Mouse (Mus musculus) heart, embryonic 13.5 days (tissue): Measurements from ENCODE around the gene Grid2ip. TPM values are rescaled to one million over a fixed set of nuclear protein-coding genes. Genes with fewer than 3 reads are reported as not detected.

Experiments used
- ATAC-seq: fragments of 200-750 bp; cut with Nextera tagmentation; 2 replicates; pipeline ENCODE4 v1.8.0; 2017; ENCODE audit warnings: moderate TSS enrichment; ENCODE audit not compliant: insufficient number of reproducible peaks, low FRiP score, low TSS enrichment; ENCODE audit errors: extremely low read depth
- H3K27ac ChIP-seq: fragments of 300-500 bp; sonication (generic); replicated peaks from 2 replicates; pipeline ENCODE4 v1.5.1; 2015; ENCODE audit warnings: moderate library complexity, mild to moderate bottlenecking, inconsistent platforms
- H3K27me3 ChIP-seq: fragments of 300-500 bp; sonication (generic); replicated peaks from 2 replicates; pipeline ENCODE4 v1.6.1; 2015; ENCODE audit warnings: mild to moderate bottlenecking, inconsistent platforms
- H3K36me3 ChIP-seq: fragments of 300-500 bp; sonication (generic); 2 replicates; pipeline ENCODE4 v1.6.1; 2015; ENCODE audit warnings: mild to moderate bottlenecking, inconsistent platforms
- H3K4me1 ChIP-seq: fragments of 300-500 bp; sonication (generic); 2 replicates; pipeline ENCODE4 v1.6.1; 2015; ENCODE audit warnings: inconsistent platforms
- H3K4me2 ChIP-seq: fragments of 300-500 bp; sonication (generic); 2 replicates; pipeline ENCODE4 v1.6.1; 2015; ENCODE audit warnings: inconsistent platforms, mild to moderate bottlenecking, moderate library complexity
- H3K4me3 ChIP-seq: fragments of 300-500 bp; sonication (generic); 2 replicates; pipeline ENCODE4 v1.5.1; 2015; ENCODE audit warnings: moderate library complexity, mild to moderate bottlenecking, inconsistent platforms
- H3K9ac ChIP-seq: fragments of 300-500 bp; sonication (generic); 2 replicates; pipeline ENCODE4 v1.6.1; 2015; ENCODE audit warnings: inconsistent platforms, mild to moderate bottlenecking, moderate library complexity
- H3K9me3 ChIP-seq: fragments of 300-500 bp; sonication (generic); 2 replicates; pipeline ENCODE4 v1.6.1; 2016; ENCODE audit warnings: inconsistent platforms
- WGBS: fragments of 180-500 bp; shearing (Covaris S2); methylation state at CpG from one replicate; pipeline ENCODE4 v1.1.7; 2015; ENCODE audit warnings: mixed read lengths; 5-methylcytosine and 5-hydroxymethylcytosine counted together
- polyA plus RNA-seq: library from polyadenylated mRNA; unstranded; fragments of >200 nt; fragmentation: Nextera tagmentation; extraction: Ambion mirVana; gene quantifications from 2 replicates; pipeline ENCODE4 v1.2.1, GENCODE M21; 2015

Grid2ip gene
- 0.14 TPM in 1 of 2 replicates, not detected in the other for polyA plus RNA-seq

GRCm38 (mm10) chr5:143356686-143357388 is at the start of gene Grid2ip:
Gene Grid2ip, plus strand, starts transcription at chr5:143357338.
- Histone ChIP-seq H3K36me3 (no peaks in the 10 kb centered on the region), H3K4me1 (peaks cover 9% of the 10 kb centered on the region), H3K27ac (no peak within 1 kb of the TSS), H3K27me3 (peaks cover 54% of the 10 kb centered on the region), H3K4me2 (peak within 1 kb of the TSS; percentile 65), H3K4me3 (peak within 1 kb of the TSS; percentile 37), H3K9me3 (peaks cover 4% of the 10 kb centered on the region; the same call in 1 of the 2 replicates), H3K9ac (peak within 1 kb of the TSS; percentile 63)
- no peak for ATAC-seq
- 18% methylated on average over 17 of the region's 17 CpGs for WGBS

- H3K27ac ChIP-seq: no peak overlapping the region; the same call in 1 of the 2 replicates
- 74% methylated on average over 5 of the region's 5 CpGs for WGBS
- no peak for ATAC-seq
These were observed 48.3 kb upstream of the Grid2ip start for GRCm38 (mm10) chr5:143308825-143309224.

DNA sequence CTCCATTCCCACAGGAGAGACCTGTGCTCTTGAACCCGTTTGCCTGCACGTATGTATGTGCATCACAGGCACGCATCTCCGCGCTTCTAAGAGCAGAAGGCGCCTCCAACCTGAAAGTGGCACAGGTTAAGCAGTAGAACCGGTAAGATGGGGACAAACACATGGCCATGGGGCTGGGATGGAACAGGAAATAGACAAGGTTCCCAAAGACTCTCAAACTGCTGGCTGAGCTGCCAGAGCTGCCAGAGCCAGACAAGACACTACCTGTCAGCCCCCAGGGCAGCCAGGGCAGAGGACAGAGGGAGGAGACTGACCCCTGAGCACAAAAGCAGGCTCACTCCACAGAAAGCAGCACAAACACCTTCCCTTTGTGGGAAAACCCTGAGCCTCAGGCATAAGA is 47.2 kb upstream of the Grid2ip start:
- no peaks in the 10 kb centered on the region for H3K9me3 ChIP-seq
- no peak for ATAC-seq
- no peak overlapping the region for H3K27ac ChIP-seq
- H3K27me3 ChIP-seq: no peaks in the 10 kb centered on the region
- WGBS: 96% methylated on average over 7 of the region's 7 CpGs
- no peak overlapping the region for H3K4me2 ChIP-seq
- H3K36me3 ChIP-seq: peaks cover 89% of the 10 kb centered on the region
- H3K4me1 ChIP-seq: peaks cover 23% of the 10 kb centered on the region
- no peak overlapping the region for H3K4me3 ChIP-seq
- no peak overlapping the region for H3K9ac ChIP-seq

More at GRCm38 (mm10) chr5:143308825-143309224, 48.3 kb upstream of the Grid2ip start:
- peaks cover 98% of the 10 kb centered on the region for H3K36me3 ChIP-seq
- H3K4me2 ChIP-seq: no peak overlapping the region
- no peaks in the 10 kb centered on the region for H3K27me3 ChIP-seq
- H3K4me1 ChIP-seq: peaks cover 19% of the 10 kb centered on the region
- no peak overlapping the region for H3K9ac ChIP-seq
- H3K4me3 ChIP-seq: no peak overlapping the region
- no peaks in the 10 kb centered on the region for H3K9me3 ChIP-seq

DNA sequence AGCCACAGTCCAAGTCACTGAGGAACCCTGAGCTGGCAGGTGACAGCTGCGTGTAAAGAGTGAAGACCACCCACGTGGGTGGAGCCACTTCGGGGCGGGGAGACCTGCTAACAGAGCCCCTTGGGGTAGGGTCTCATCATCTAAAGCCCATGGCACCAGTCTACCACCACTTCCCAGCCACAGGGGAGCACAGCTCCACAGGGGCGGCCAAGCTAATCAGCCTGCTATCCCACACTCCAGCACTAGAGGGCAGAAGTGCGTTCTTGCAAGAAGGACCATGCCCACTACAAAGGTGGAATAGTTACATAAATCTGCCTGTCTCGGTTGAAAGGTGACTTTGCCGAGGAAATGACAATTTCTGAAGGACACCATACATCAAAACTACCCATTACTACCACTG is 45.3 kb upstream of the Grid2ip start:
- WGBS: 64% methylated on average over 8 of the region's 8 CpGs
- peaks cover 80% of the 10 kb centered on the region for H3K36me3 ChIP-seq
- no peak for ATAC-seq
- H3K4me1 ChIP-seq: peaks cover 25% of the 10 kb centered on the region
- no peak overlapping the region for H3K4me2 ChIP-seq
- H3K9me3 ChIP-seq: no peaks in the 10 kb centered on the region
- H3K4me3 ChIP-seq: no peak overlapping the region
- H3K27ac ChIP-seq: no peak overlapping the region
- H3K9ac ChIP-seq: no peak overlapping the region
- H3K27me3 ChIP-seq: no peaks in the 10 kb centered on the region

DNA sequence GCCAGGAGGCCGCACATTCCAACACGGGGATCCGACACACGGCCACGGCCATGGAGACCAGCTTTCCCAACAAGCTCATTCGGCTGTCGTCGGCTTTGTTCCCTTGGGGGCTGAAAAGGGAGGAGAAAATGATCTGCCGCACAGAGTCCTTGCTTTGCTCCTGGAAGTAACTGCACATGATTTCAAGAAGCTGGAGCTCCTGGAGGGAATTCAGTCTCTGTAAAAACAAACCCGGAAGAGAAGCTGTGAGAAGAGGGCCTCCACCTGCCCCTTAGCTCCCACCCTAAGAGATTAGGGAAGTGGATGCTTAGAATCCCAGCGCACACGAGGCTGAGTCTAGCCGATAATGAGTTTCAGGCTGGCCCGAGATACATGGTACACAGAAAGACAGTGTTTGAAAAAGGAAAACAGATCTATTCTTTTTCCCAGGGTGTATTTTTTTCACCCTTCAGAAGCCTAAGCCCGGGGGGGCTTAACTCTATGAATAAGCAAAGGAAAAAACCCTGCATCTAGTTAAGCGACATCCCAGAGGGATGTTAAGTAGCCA is 42.9 kb upstream of the Grid2ip start:
- Histone ChIP-seq H3K4me2 (peak overlapping the region; percentile 80), H3K9me3 (no peaks in the 10 kb centered on the region), H3K36me3 (peaks cover 80% of the 10 kb centered on the region), H3K4me1 (peaks cover 19% of the 10 kb centered on the region), H3K27ac (peak overlapping the region; percentile 93), H3K4me3 (peak overlapping the region; percentile 90), H3K27me3 (no peaks in the 10 kb centered on the region), H3K9ac (peak overlapping the region; percentile 96)
- 2% methylated on average over 16 of the region's 16 CpGs for WGBS
- ATAC-seq: no peak

DNA sequence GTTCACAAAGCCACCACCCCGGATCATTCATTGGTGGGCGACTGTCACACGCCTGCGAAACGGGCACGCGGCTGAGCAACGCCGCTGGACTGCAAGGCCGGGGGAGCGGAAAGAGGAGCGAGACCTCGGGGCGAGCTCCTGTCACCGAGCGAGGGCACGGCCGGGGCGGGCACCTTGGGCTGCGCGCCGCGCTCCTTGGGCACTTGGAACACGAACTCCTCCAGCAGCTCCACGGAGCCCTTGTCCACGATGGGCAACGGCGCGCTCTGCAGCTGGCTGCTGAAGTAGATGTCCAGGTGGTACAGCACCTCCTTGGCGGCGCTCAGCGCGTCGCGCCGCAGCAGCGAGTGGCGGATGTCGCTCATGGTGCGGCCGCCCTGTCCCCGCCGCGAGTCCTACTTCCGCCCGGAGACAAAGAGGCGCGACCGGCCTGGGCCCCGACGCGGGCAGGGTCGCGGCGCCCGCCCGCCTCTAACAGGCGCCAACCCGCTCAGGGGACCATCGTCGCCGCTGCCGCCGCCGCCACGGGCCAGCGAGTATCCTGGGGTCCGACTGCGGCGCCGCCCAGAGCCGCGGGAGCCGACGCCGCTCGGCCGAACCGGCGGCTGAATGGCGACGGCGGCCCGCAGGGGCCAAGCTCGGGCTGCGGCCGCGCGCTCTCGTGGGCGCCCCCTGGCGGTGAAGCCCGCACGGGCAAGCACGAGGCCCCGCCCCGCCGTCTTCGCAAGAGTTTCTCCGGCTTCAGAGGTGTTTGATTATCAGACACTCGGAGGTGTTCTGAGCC is 42.2 kb upstream of the Grid2ip start, which contains the start of gene E130309D02Rik:
Gene E130309D02Rik (minus strand): TSS at position 631 of the 784 bp plus-strand sequence.
- H3K4me3 ChIP-seq: peak within 1 kb of the TSS; percentile 90
- ATAC-seq: peak; percentile 77
- peak within 1 kb of the TSS; percentile 93 for H3K27ac ChIP-seq
- peaks cover 80% of the 10 kb centered on the region for H3K36me3 ChIP-seq
- H3K9me3 ChIP-seq: no peaks in the 10 kb centered on the region
- no peaks in the 10 kb centered on the region for H3K27me3 ChIP-seq
- H3K4me2 ChIP-seq: peak within 1 kb of the TSS; percentile 80
- under 1% methylated on average over 95 of the region's 101 CpGs for WGBS
- peaks cover 18% of the 10 kb centered on the region for H3K4me1 ChIP-seq
- H3K9ac ChIP-seq: peak within 1 kb of the TSS; percentile 96

DNA sequence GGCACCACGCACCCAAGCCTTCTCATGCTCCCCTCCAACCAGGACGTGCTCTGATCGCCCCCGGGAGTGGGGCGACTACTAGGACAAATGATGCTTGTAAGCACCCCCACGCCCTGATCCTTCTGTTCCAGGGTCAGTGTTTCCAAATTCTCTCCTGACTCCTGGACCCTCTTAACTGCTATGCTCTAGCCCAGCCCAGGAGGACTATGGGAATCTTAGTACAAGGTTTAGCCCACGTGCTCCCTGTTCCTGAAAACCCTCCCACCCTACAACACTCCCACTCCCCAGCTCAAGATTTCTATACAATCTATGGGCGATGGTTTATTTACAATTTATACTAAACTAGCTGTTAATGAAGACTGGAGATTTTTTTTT is 41.6 kb upstream of the Grid2ip start:
- no peaks in the 10 kb centered on the region for H3K9me3 ChIP-seq
- ATAC-seq: no peak
- H3K4me3 ChIP-seq: peak overlapping the region; percentile 90
- 15% methylated on average over 8 of the region's 8 CpGs for WGBS
- H3K27ac ChIP-seq: no peak overlapping the region
- no peaks in the 10 kb centered on the region for H3K27me3 ChIP-seq
- H3K9ac ChIP-seq: peak overlapping the region; percentile 96
- H3K4me2 ChIP-seq: peak overlapping the region; percentile 80
- peaks cover 18% of the 10 kb centered on the region for H3K4me1 ChIP-seq
- H3K36me3 ChIP-seq: peaks cover 80% of the 10 kb centered on the region

DNA sequence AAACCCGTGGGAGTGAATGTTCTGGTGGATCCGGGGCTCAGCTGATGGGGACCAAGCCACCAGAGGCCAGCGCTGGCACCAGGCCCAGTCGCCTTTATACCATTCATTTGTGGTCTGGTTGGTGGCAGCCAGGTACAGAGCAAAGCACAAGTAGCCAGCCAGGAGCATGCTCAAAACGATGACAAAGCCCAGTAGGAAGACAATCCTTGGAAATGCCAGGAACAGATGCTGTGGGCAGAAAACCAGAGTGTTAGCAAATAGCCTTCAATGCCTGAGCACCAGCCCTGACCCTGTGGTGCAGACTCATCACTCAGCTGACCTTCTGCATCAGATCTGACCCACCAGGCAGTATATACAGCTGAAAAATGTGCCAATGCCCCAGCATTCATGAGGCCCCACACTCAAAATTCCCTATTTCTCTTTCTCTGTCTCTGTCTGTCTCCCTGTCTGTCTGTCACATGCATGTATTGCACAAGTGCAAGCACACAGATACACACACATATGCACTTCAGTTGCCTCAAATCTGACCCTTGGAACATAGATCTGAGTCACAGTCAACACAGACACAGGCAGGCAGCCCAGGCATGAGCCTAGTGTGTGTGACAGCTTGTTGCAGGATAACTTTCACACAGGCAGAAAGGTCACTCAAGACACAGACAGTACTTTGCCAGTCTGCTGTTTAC is 40.4 kb upstream of the Grid2ip start:
- no peaks in the 10 kb centered on the region for H3K9me3 ChIP-seq
- H3K36me3 ChIP-seq: peaks cover 80% of the 10 kb centered on the region
- no peak for ATAC-seq
- H3K9ac ChIP-seq: no peak overlapping the region
- H3K4me2 ChIP-seq: no peak overlapping the region
- WGBS: 87% methylated on average over 5 of the region's 5 CpGs
- no peak overlapping the region for H3K4me3 ChIP-seq
- H3K27ac ChIP-seq: no peak overlapping the region
- peaks cover 18% of the 10 kb centered on the region for H3K4me1 ChIP-seq
- H3K27me3 ChIP-seq: no peaks in the 10 kb centered on the region

GRCm38 (mm10) chr5:143317288-143317610 is 39.9 kb upstream of the Grid2ip start:
- no peak overlapping the region for H3K9ac ChIP-seq
- WGBS: 85% methylated on average over 8 of the region's 8 CpGs
- no peak overlapping the region for H3K4me3 ChIP-seq
- H3K4me2 ChIP-seq: no peak overlapping the region
- no peaks in the 10 kb centered on the region for H3K9me3 ChIP-seq
- no peaks in the 10 kb centered on the region for H3K27me3 ChIP-seq
- H3K4me1 ChIP-seq: peaks cover 18% of the 10 kb centered on the region
- no peak overlapping the region for H3K27ac ChIP-seq
- peaks cover 80% of the 10 kb centered on the region for H3K36me3 ChIP-seq
- no peak for ATAC-seq

DNA sequence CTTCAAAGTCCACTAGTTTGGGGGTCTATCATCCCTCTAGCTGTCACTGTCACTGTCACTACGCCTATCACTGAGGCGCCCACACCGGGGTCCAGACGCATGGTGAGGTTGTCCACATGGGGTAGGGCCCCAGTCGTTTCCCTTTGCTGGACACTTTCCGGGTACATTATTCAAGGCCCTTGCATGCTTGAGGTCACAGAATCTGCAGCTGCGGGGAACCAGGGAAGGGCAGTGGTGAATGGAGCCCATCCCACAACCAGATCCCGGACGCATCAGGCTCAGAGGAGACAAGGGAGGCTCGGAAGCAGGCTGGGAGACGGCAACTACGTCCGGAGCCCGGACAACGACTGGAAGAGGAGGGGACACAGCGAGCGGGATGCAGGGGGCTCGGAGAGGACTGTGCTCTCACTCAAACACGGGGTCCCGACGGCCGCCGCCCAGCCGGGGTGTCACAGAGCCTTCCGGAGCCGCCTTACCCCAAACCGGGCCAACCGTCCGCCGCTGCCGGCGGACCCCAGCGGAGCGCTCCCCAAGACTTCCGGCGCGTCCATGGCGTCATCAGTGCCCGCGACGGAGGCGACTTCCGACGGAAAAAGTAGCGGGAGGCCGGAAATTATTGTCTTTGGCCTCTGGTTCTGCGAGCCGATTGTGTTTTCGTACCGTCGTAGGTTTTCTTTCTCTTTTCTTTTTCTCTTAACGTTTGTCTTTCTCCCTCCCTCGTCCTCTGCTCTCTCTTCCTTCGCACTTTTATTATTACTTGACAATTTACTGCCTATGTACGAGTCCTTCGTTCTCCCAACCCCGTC is 28.2 kb upstream of the Grid2ip start, which contains the start of gene Zdhhc4:
Gene Zdhhc4 (minus strand): TSS at position 567 of the 806 bp plus-strand sequence.
- peak within 1 kb of the TSS; percentile 95 for H3K9ac ChIP-seq
- WGBS: under 1% methylated on average over 57 of the region's 57 CpGs
- H3K4me1 ChIP-seq: peaks cover 19% of the 10 kb centered on the region
- peaks cover 37% of the 10 kb centered on the region for H3K36me3 ChIP-seq
- no peaks in the 10 kb centered on the region for H3K9me3 ChIP-seq
- peak; percentile 61; the same call in 1 of the 2 replicates for ATAC-seq
- peak within 1 kb of the TSS; percentile 70 for H3K27ac ChIP-seq
- no peaks in the 10 kb centered on the region for H3K27me3 ChIP-seq
- peak within 1 kb of the TSS; percentile 98 for H3K4me2 ChIP-seq
- H3K4me3 ChIP-seq: peak within 1 kb of the TSS; percentile 97
